Mouse (Mus musculus): ENCODE measurements around the gene Hist1h2ai.
"Not testable (repeated sequence)": the region's sequence is repeated elsewhere in the genome, so short reads cannot be mapped to it uniquely, and the experiment has no call there.

Gene Hist1h2ai

GRCm38 (mm10) chr13:21715864-21716539, at the start of gene Hist1h2ai, which contains the start of gene Hist1h2bl:
TSS of gene Hist1h2ai (plus strand) at chr13:21716422.
TSS of gene Hist1h2bl (minus strand) at chr13:21716143.
- DNase-seq (ENCODE audit: inconsistent age in 2 of 2, low spot score in 1 of 2) = peak; percentile 85 to 96

DNA sequence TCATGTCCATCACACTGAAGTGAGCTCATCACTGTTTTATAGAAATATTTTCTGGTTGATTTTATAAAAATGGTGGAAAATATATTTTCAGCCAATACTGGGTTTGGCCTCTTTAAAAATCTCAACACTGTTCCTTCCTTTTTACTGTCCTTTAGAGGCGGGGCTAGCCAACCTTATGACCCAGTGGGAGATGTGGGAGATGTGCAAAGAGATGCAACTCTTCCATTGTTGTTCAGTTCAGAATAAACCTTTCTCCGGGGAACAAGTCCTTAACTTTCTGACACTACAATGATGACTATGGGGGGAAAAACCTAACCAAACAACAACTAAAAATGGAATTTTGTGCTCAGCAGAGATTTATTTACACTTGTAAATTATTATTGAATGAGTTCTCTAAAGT, 38.9 kb upstream of the Hist1h2ai start, which contains the start of gene Olfr1360:
Gene Olfr1360, minus strand, starts transcription at position 101 of the 400 bp plus-strand sequence.
- DNase-seq (ENCODE audit: inconsistent age in 2 of 2, low spot score in 1 of 2) = no peak

GRCm38 (mm10) chr13:21697811-21698210, 18.4 kb upstream of the Hist1h2ai start, which contains the start of gene Olfr1359:
TSS of gene Olfr1359 (plus strand) at chr13:21698111.
- no peak for DNase-seq (ENCODE audit: inconsistent age in 2 of 2, low spot score in 1 of 2)

DNA sequence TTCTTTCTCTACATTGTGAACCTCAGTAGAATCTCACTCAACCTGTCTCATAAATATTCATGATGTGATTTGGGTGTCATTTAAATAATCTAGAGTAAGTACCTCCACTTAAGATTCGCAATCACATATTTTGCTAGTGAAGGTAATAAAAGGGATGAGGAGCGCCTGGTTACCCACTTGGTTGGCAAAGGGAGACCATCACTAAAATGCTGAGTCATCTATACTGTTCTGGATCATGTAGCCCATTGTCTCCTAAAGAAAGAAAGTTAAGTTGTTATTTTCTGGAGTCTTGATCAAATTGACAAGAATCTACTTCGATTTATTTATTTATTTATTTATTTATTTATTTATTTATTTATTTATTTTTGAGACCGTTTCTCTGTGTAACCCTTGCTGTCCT, 9.6 kb upstream of the Hist1h2ai start:
- DNase-seq (ENCODE audit: inconsistent age in 2 of 2, low spot score in 1 of 2) = peak in 1 of 2 experiments; percentile 9

GRCm38 (mm10) chr13:21710031-21710711, 6.1 kb upstream of the Hist1h2ai start:
- DNase-seq (ENCODE audit: inconsistent age in 2 of 2, low spot score in 1 of 2) = peak; percentile 90 to 98

GRCm38 (mm10) chr13:21710821-21711525, 5.2 kb upstream of the Hist1h2ai start:
- peak; percentile 80 to 96 for DNase-seq (ENCODE audit: inconsistent age in 2 of 2, low spot score in 1 of 2)

- no peak for DNase-seq (ENCODE audit: inconsistent age in 2 of 2, low spot score in 1 of 2)
Observed at GRCm38 (mm10) chr13:21711698-21712097, 4.5 kb upstream of the Hist1h2ai start.

GRCm38 (mm10) chr13:21714725-21715124, 1.5 kb upstream of the Hist1h2ai start:
- peak; percentile 51 to 90 for DNase-seq (ENCODE audit: inconsistent age in 2 of 2, low spot score in 1 of 2)

- no peak for DNase-seq (ENCODE audit: inconsistent age in 2 of 2, low spot score in 1 of 2)
Observed at GRCm38 (mm10) chr13:21715131-21715863, 925 bp upstream of the Hist1h2ai start.

- DNase-seq (ENCODE audit: inconsistent age in 2 of 2, low spot score in 1 of 2) = peak; percentile 20 to 72
Observed at GRCm38 (mm10) chr13:21716540-21717391, 544 bp downstream of the Hist1h2ai start.

- peak; percentile 79 to 94 for DNase-seq (ENCODE audit: inconsistent age in 2 of 2, low spot score in 1 of 2)
Observed at GRCm38 (mm10) chr13:21717397-21718357, 1.5 kb downstream of the Hist1h2ai start, which contains the start of gene Hist1h3h. TSS of gene Hist1h3h (plus strand) at chr13:21717659.

DNA sequence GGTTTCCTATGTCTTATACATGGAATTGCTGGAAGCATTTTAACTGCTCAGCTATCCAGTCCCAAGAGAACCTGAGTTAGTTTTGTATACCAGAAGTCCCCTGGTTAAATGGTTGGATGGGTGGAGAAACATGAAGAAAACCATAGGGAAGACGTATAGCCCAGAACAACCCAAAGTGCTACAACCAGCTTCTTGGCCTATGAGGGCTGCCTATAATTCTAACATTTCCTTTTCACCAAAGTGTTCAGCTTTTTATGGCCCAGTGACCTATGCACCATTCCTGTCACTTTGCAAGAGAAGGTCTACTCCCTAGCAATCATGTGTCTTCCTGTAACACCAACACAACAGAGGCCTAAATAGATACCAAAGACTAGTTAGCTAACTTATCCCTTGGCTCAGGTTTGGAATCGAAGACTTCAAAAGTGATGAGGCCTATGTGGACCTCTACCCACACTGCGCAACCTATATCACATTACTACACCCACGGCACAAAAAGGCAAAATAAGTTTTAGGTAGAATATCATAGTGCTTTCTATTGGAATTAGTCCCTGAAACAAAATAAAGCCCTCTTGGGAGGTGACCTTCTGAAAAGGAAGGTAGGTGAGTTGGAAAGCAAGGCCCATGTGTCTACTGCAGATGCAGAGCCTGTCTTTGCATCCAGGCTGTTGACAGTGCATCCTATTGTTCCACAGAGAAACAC, 2.3 kb downstream of the Hist1h2ai start:
- DNase-seq (ENCODE audit: inconsistent age in 2 of 2, low spot score in 1 of 2) = no peak

GRCm38 (mm10) chr13:21721107-21721756, 5.0 kb downstream of the Hist1h2ai start:
- not testable (repeated sequence) for DNase-seq (ENCODE audit: inconsistent age in 2 of 2, low spot score in 1 of 2)

- DNase-seq (ENCODE audit: inconsistent age in 2 of 2, low spot score in 1 of 2) = peak; percentile 51 to 90
Observed at GRCm38 (mm10) chr13:21721757-21722372, 5.6 kb downstream of the Hist1h2ai start, which contains the start of gene Hist1h2bm. TSS of gene Hist1h2bm (plus strand) at chr13:21722044.

GRCm38 (mm10) chr13:21722373-21722925, 6.2 kb downstream of the Hist1h2ai start:
- DNase-seq (ENCODE audit: inconsistent age in 2 of 2, low spot score in 1 of 2) = no peak

- no peak for DNase-seq (ENCODE audit: inconsistent age in 2 of 2, low spot score in 1 of 2)
Observed at GRCm38 (mm10) chr13:21722993-21723836, 7.0 kb downstream of the Hist1h2ai start.
